Mouse (Mus musculus): ENCODE measurements at regions not wholly inside any gene's neighbourhood (a gene's known extent, or its start where the extent isn't known, plus 50 kb on each side); places are given as distances from the start of the nearest gene placed in this dataset.

GRCm38 (mm10) chr13:107626670-107627069 is 417.6 kb upstream of the Smim15 start:
- TF ChIP-seq ETS1 (IDR thresholded peaks at IDR 0.05; ENCODE audit: low read depth, low read length): no peak
- no peak for TF ChIP-seq KAT2A (conservative IDR thresholded peaks at IDR 0.05; ENCODE audit: low read depth, low read length)
- no peak for DNase-seq (ENCODE audit: low read depth, low spot score)
- Histone ChIP-seq H3K4me1 (ENCODE audit: control insufficient read depth in 1 of 2, insufficient read depth in 2 of 2, low read length in 2 of 2) (no peaks in the 10 kb centered on the region; a peak in 1 of 4 replicates), H3K9ac (ENCODE audit: control insufficient read depth, low read depth, low read length, poor library complexity, severe bottlenecking) (no peak overlapping the region), H3K27me3 (ENCODE audit: control insufficient read depth in 1 of 2, insufficient read depth in 2 of 2, low read length in 2 of 2) (no peaks in the 10 kb centered on the region; a peak in 1 of 4 replicates), H3K4me3 (ENCODE audit: control insufficient read depth in 1 of 2, insufficient read depth in 1 of 2, low read depth in 2 of 2, low read length in 2 of 2) (no peak overlapping the region), H3K9me3 (replicated peaks; ENCODE audit: insufficient read depth, low read length) (no peaks in the 10 kb centered on the region), H3K27ac (ENCODE audit: control insufficient read depth, low read depth, low read length) (no peak overlapping the region), H3K36me3 (ENCODE audit: control insufficient read depth in 1 of 2, insufficient read depth in 2 of 2, low read length in 2 of 2) (no peaks in the 10 kb centered on the region), H3K79me2 (ENCODE audit: control insufficient read depth, insufficient read depth, low read length, poor library complexity) (no peaks in the 10 kb centered on the region)

GRCm38 (mm10) chr13:107621337-107621736 is 422.9 kb upstream of the Smim15 start:
- Histone ChIP-seq H3K27ac (ENCODE audit: control insufficient read depth, low read depth, low read length) (no peak overlapping the region), H3K9ac (ENCODE audit: control insufficient read depth, low read depth, low read length, poor library complexity, severe bottlenecking) (no peak overlapping the region), H3K4me3 (ENCODE audit: control insufficient read depth in 1 of 2, insufficient read depth in 1 of 2, low read depth in 2 of 2, low read length in 2 of 2) (no peak overlapping the region; a peak in 1 of 4 replicates), H3K9me3 (replicated peaks; ENCODE audit: insufficient read depth, low read length) (no peaks in the 10 kb centered on the region), H3K27me3 (ENCODE audit: control insufficient read depth in 1 of 2, insufficient read depth in 2 of 2, low read length in 2 of 2) (no peaks in the 10 kb centered on the region; a peak in 1 of 4 replicates), H3K36me3 (ENCODE audit: control insufficient read depth in 1 of 2, insufficient read depth in 2 of 2, low read length in 2 of 2) (peaks cover 0 to 13% of the 10 kb centered on the region in 2 experiments; a peak in 2 of 4 replicates), H3K4me1 (ENCODE audit: control insufficient read depth in 1 of 2, insufficient read depth in 2 of 2, low read length in 2 of 2) (peaks cover 9 to 12% of the 10 kb centered on the region in 2 experiments), H3K79me2 (ENCODE audit: control insufficient read depth, insufficient read depth, low read length, poor library complexity) (no peaks in the 10 kb centered on the region)
- no peak for DNase-seq (ENCODE audit: low read depth, low spot score)
- TF ChIP-seq GABPA (IDR thresholded peaks at IDR 0.05; ENCODE audit: low read depth, low read length): no peak
- TF ChIP-seq NRF1 (IDR thresholded peaks at IDR 0.05; ENCODE audit: insufficient read depth, low read depth, low read length, poor library complexity, severe bottlenecking): no peak
- no peak for TF ChIP-seq RCOR1 (IDR thresholded peaks at IDR 0.05; ENCODE audit: low read depth, low read length)
- no peak for TF ChIP-seq MYC (IDR thresholded peaks at IDR 0.05; ENCODE audit: low read depth, low read length)
- no peak for TF ChIP-seq SMC3 (IDR thresholded peaks at IDR 0.05; ENCODE audit: low read depth, low read length)
- TF ChIP-seq TBP (IDR thresholded peaks at IDR 0.05; ENCODE audit: low read depth, low read length): no peak
- no peak for TF ChIP-seq USF2 (IDR thresholded peaks at IDR 0.05; ENCODE audit: borderline replicate concordance in 1 of 2, insufficient read depth in 1 of 2, low read depth in 1 of 2, low read length in 2 of 2)
- no peak for TF ChIP-seq MAFK (IDR thresholded peaks at IDR 0.05; ENCODE audit: borderline replicate concordance, low read depth, low read length)
- TF ChIP-seq TAL1 (IDR thresholded peaks at IDR 0.05; ENCODE audit: low read length): no peak
- no peak for TF ChIP-seq MXI1 (IDR thresholded peaks at IDR 0.05; ENCODE audit: low read depth, low read length)
- TF ChIP-seq POLR2A (IDR thresholded peaks at IDR 0.05; ENCODE audit: control insufficient read depth in 1 of 2, insufficient read depth in 1 of 2, low read depth in 1 of 2, low read length in 2 of 2, poor library complexity in 1 of 2): no peak
- no peak for TF ChIP-seq BHLHE40 (IDR thresholded peaks at IDR 0.05; ENCODE audit: borderline replicate concordance, low read depth, low read length)
- TF ChIP-seq RAD21 (IDR thresholded peaks at IDR 0.05; ENCODE audit: low read depth, low read length): no peak
- TF ChIP-seq TCF12 (IDR thresholded peaks at IDR 0.05; ENCODE audit: low read depth, low read length): no peak
- TF ChIP-seq ZNF384 (IDR thresholded peaks at IDR 0.05; ENCODE audit: low read depth, low read length): no peak
- TF ChIP-seq GATA1 (IDR thresholded peaks at IDR 0.05; ENCODE audit: low read depth, low read length): no peak
- no peak for TF ChIP-seq ETS1 (IDR thresholded peaks at IDR 0.05; ENCODE audit: low read depth, low read length)
